Mouse (Mus musculus): ENCODE measurements at regions not wholly inside any gene's neighbourhood (a gene's known extent, or its start where the extent isn't known, plus 50 kb on each side); places are given as distances from the start of the nearest gene placed in this dataset.

DNA sequence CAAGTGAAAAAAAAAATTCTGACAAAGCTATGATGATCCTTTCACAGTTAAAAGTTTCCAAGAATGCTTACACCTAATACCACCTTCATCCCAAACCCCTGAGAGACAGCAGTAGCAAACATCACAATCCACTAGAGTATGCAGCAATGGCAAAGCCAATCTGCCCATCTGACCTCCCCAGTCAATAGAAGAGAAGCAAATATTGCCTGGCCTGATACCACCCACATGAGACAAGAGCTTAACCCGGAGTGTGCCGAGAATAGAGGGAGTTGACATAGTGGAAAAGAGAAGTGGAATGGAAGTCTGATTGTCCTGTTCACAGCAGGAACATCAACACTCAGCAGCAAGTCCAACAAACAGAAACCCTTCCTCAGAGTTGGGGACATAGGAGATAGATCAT, 219.9 kb upstream of the Pou3f3 start:
- Histone ChIP-seq H3K36me3 (ENCODE audit: control insufficient read depth, insufficient read depth) (no peaks in the 10 kb centered on the region), H3K4me3 (ENCODE audit: insufficient read depth, poor library complexity, severe bottlenecking) (no peak overlapping the region), H3ac (ENCODE audit: control insufficient read depth, insufficient read length, low read depth) (no peak overlapping the region), H3K79me3 (ENCODE audit: low read depth) (no peaks in the 10 kb centered on the region), H3K79me2 (ENCODE audit: control insufficient read depth, insufficient read depth) (no peaks in the 10 kb centered on the region), H3K27me3 (ENCODE audit: control insufficient read depth, insufficient read depth, insufficient read length) (no peaks in the 10 kb centered on the region)
- TF ChIP-seq MAX (IDR thresholded peaks at IDR 0.05) (no peak), CTCF (IDR thresholded peaks at IDR 0.05; ENCODE audit: control insufficient read depth, insufficient read depth, insufficient read length) (no peak), USF1 (IDR thresholded peaks at IDR 0.05; ENCODE audit: low read depth) (no peak), FOSL1 (IDR thresholded peaks at IDR 0.05; ENCODE audit: insufficient read depth, low read length, poor library complexity, severe bottlenecking) (no peak), MYOD1 (IDR thresholded peaks at IDR 0.05; ENCODE audit: control insufficient read depth, insufficient read length, low read depth) (no peak), CEBPB (IDR thresholded peaks at IDR 0.05; ENCODE audit: low read depth) (no peak), MYOG (IDR thresholded peaks at IDR 0.05; ENCODE audit: control insufficient read depth, extremely low read depth, insufficient read length) (no peak)

DNA sequence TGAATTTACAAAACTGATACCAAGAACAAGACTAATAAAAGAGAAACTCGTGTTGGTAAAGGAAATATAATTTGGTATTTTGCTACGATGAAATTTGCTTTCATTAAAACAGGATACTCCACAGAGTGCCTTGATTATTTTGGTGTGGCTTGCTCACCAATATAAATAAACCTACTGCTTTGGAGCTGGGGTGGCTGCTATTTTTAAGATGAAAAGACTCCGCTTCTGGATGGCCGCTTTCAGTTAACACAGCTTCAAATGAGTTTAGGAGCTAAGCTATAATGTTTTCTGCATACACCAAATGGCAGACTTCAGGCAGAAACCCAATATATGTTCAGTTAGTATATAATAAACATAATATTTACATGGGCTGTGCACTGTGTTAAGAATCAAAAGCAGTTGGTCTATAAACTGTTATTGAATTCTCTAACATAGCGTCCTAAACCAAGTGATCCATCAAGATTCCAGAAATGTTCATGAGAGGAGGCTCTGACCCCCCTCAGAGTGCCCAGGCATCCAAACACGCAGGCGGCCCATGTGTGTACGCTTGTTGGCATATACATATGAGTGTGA, 215.1 kb upstream of the Pou3f3 start:
- no peak overlapping the region for H3K4me3 ChIP-seq (ENCODE audit: insufficient read depth, poor library complexity, severe bottlenecking)
- no peaks in the 10 kb centered on the region for H3K27me3 ChIP-seq (ENCODE audit: control insufficient read depth, insufficient read depth, insufficient read length)
- H3K79me2 ChIP-seq (ENCODE audit: control insufficient read depth, insufficient read depth) = no peaks in the 10 kb centered on the region
- no peaks in the 10 kb centered on the region for H3K36me3 ChIP-seq (ENCODE audit: control insufficient read depth, insufficient read depth)
- no peak for TF ChIP-seq USF1 (IDR thresholded peaks at IDR 0.05; ENCODE audit: low read depth)
- no peak for TF ChIP-seq CTCF (IDR thresholded peaks at IDR 0.05; ENCODE audit: control insufficient read depth, insufficient read depth, insufficient read length)
- no peak for TF ChIP-seq CEBPB (IDR thresholded peaks at IDR 0.05; ENCODE audit: low read depth)
- no peak for TF ChIP-seq MAX (IDR thresholded peaks at IDR 0.05)
- TF ChIP-seq FOSL1 (IDR thresholded peaks at IDR 0.05; ENCODE audit: insufficient read depth, low read length, poor library complexity, severe bottlenecking) = no peak
- no peak for TF ChIP-seq MYOD1 (IDR thresholded peaks at IDR 0.05; ENCODE audit: control insufficient read depth, insufficient read length, low read depth)
- TF ChIP-seq MYOG (IDR thresholded peaks at IDR 0.05; ENCODE audit: control insufficient read depth, extremely low read depth, insufficient read length) = no peak
- H3ac ChIP-seq (ENCODE audit: control insufficient read depth, insufficient read length, low read depth) = no peak overlapping the region
- H3K79me3 ChIP-seq (ENCODE audit: low read depth) = no peaks in the 10 kb centered on the region

DNA sequence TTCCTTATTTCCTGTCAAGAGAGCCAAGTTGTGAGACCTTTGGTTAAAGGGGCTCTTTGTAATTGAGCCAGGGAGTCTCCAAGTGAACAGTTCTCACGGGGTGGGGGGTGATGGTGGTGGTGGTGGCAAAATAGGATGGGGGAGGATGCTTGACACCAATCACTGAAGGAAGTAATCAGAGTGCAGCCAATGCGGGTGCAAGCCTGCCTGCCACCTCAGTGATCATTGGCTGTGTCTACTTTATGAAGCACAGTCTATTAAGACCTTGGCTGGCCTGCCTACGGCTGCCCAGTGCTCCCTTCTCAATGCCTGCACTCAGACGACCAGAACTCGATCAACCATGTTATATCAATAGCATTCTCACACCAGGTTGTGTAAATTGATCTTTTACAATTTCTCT, 206.0 kb upstream of the Pou3f3 start:
- Histone ChIP-seq H3K27me3 (ENCODE audit: control insufficient read depth, insufficient read depth, insufficient read length) (peaks cover 3% of the 10 kb centered on the region), H3K4me3 (ENCODE audit: insufficient read depth, poor library complexity, severe bottlenecking) (no peak overlapping the region), H3K79me2 (ENCODE audit: control insufficient read depth, insufficient read depth) (no peaks in the 10 kb centered on the region), H3ac (ENCODE audit: control insufficient read depth, insufficient read length, low read depth) (no peak overlapping the region), H3K79me3 (ENCODE audit: low read depth) (no peaks in the 10 kb centered on the region), H3K36me3 (ENCODE audit: control insufficient read depth, insufficient read depth) (no peaks in the 10 kb centered on the region)
- TF ChIP-seq MAX (IDR thresholded peaks at IDR 0.05) = no peak
- TF ChIP-seq MYOD1 (IDR thresholded peaks at IDR 0.05; ENCODE audit: control insufficient read depth, insufficient read length, low read depth) = no peak
- no peak for TF ChIP-seq USF1 (IDR thresholded peaks at IDR 0.05; ENCODE audit: low read depth)
- TF ChIP-seq FOSL1 (IDR thresholded peaks at IDR 0.05; ENCODE audit: insufficient read depth, low read length, poor library complexity, severe bottlenecking) = no peak
- no peak for TF ChIP-seq MYOG (IDR thresholded peaks at IDR 0.05; ENCODE audit: control insufficient read depth, extremely low read depth, insufficient read length)
- TF ChIP-seq CTCF (IDR thresholded peaks at IDR 0.05; ENCODE audit: control insufficient read depth, insufficient read depth, insufficient read length) = no peak
- no peak for TF ChIP-seq CEBPB (IDR thresholded peaks at IDR 0.05; ENCODE audit: low read depth)

DNA sequence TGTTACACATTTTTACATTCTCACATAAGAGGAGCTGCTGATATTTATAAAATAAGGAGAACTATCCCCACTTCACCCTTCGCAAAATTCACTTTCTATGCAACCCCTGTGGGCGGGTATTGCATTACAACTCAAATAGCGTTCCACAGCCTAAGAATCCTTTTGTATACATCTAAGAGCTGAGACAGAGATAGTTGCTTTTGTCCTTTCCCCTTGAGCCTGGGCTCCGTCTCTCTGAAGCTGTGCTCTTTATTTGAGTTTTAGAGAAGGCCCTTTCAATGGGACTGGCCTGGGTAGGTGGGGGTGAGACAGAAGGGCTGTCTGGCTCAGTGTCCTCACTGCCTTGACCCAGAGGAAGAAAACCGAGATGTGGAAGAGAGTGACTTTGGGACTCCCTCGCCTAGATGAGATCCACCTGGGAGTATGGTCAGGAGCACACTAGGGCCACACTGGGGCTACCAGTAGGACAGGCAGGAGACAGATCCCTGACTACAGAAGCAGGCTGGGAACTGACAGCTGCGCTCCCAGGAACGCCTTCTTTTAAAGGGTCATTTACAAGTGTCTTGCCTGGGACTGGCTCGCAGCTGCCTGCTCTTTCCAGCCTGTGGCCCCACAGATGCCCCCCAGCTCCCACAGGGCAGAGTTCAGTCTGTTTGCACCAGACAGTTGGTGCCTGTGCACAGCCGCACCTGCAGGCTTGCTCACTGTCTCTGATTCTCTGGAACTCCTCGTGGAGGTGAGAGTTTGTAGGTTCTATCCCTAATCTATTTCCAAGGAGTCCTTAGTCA, 204.5 kb upstream of the Pou3f3 start:
- no peaks in the 10 kb centered on the region for H3K79me2 ChIP-seq (ENCODE audit: control insufficient read depth, insufficient read depth)
- peaks cover 3% of the 10 kb centered on the region for H3K27me3 ChIP-seq (ENCODE audit: control insufficient read depth, insufficient read depth, insufficient read length)
- no peaks in the 10 kb centered on the region for H3K79me3 ChIP-seq (ENCODE audit: low read depth)
- H3K4me3 ChIP-seq (ENCODE audit: insufficient read depth, poor library complexity, severe bottlenecking) = no peak overlapping the region
- no peaks in the 10 kb centered on the region for H3K36me3 ChIP-seq (ENCODE audit: control insufficient read depth, insufficient read depth)
- H3ac ChIP-seq (ENCODE audit: control insufficient read depth, insufficient read length, low read depth) = no peak overlapping the region
- TF ChIP-seq MYOD1 (IDR thresholded peaks at IDR 0.05; ENCODE audit: control insufficient read depth, insufficient read length, low read depth) (no peak), USF1 (IDR thresholded peaks at IDR 0.05; ENCODE audit: low read depth) (no peak), MAX (IDR thresholded peaks at IDR 0.05) (no peak), CEBPB (IDR thresholded peaks at IDR 0.05; ENCODE audit: low read depth) (no peak), MYOG (IDR thresholded peaks at IDR 0.05; ENCODE audit: control insufficient read depth, extremely low read depth, insufficient read length) (no peak), CTCF (IDR thresholded peaks at IDR 0.05; ENCODE audit: control insufficient read depth, insufficient read depth, insufficient read length) (no peak), FOSL1 (IDR thresholded peaks at IDR 0.05; ENCODE audit: insufficient read depth, low read length, poor library complexity, severe bottlenecking) (no peak)

DNA sequence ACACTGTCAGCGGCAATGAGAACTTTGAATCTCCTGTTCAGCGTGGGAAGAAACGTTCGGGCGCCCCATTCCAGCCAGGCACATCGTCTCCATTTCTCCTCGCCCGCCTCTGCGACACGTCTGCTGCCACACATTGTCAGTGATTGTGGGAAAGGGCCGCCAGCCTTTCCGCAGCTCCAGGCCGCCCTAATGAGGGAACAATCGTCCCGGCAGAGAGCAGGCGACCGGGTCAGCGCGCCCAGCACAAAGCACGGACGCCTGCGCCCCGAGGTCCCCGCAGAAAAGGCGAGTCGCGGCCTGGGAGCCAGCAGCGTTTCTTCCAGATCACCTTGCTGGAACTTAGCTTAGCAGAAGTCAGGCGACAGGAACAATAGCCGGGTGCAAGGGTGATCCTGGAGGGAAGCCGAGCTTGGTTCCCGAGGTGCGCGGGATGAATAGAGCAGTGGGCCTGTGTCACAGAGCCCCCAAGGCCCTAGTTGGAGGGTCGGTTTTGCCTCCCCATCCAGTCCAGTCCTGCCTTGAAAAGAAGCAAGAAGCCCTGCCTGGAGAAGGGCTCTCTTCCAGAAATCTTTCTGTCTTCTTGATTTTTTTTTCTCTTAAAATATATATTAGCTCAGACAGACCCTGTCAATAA, 203.8 kb upstream of the Pou3f3 start:
- TF ChIP-seq MYOG (IDR thresholded peaks at IDR 0.05; ENCODE audit: control insufficient read depth, extremely low read depth, insufficient read length) = no peak
- TF ChIP-seq USF1 (IDR thresholded peaks at IDR 0.05; ENCODE audit: low read depth) = no peak
- TF ChIP-seq CEBPB (IDR thresholded peaks at IDR 0.05; ENCODE audit: low read depth) = no peak
- TF ChIP-seq CTCF (IDR thresholded peaks at IDR 0.05; ENCODE audit: control insufficient read depth, insufficient read depth, insufficient read length) = no peak
- no peak for TF ChIP-seq MAX (IDR thresholded peaks at IDR 0.05)
- TF ChIP-seq FOSL1 (IDR thresholded peaks at IDR 0.05; ENCODE audit: insufficient read depth, low read length, poor library complexity, severe bottlenecking) = no peak
- no peak for TF ChIP-seq MYOD1 (IDR thresholded peaks at IDR 0.05; ENCODE audit: control insufficient read depth, insufficient read length, low read depth)

More for the DNA sequence above, 203.8 kb upstream of the Pou3f3 start:
- Histone ChIP-seq H3K27me3 (ENCODE audit: control insufficient read depth, insufficient read depth, insufficient read length) (peaks cover 3% of the 10 kb centered on the region), H3K4me3 (ENCODE audit: insufficient read depth, poor library complexity, severe bottlenecking) (no peak overlapping the region), H3K79me3 (ENCODE audit: low read depth) (no peaks in the 10 kb centered on the region), H3ac (ENCODE audit: control insufficient read depth, insufficient read length, low read depth) (no peak overlapping the region), H3K79me2 (ENCODE audit: control insufficient read depth, insufficient read depth) (no peaks in the 10 kb centered on the region), H3K36me3 (ENCODE audit: control insufficient read depth, insufficient read depth) (no peaks in the 10 kb centered on the region)

Data from C2C12 (cell line).